In the genomic region with DNA sequence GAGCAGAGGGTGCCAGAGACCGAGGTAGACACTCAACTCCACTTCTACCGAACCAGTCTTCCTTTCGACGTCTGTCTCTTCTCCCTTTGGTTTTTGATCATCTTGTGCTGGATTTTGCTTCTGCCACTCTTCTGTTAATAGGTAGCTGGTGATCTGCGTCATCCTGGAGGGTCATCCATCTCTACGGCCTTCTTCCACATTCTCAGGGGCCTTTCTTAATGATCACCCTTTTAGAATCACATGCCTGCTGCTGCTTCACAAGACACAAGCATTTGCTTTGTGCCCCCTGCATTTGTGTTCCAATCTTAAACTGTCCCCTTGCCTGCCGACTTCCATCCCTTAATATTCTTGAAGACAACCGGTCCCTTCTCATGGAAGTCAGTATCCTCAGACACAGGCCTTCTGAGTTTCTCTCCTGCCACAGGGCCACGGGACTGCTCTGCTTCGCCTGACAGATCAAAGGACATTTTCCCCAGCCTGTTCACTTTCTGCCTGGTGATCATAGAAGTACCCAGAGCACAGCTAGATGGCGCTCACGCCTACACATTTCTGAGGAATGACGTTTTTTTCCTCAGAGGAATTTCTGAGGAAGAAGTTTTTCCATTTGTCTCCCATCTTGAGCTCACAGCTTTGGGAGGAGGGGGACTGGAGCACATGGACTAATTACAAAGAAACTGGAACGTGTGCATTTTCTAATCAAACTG, we compare ENCODE assay signal across 8 mouse cellular contexts.
DNase-seq lines count a peak whose midpoint lies in the region; ATAC-seq lines count a peak whose summit lies in the region.

No protein-coding gene starts in this region.

- DNase-seq in CD4-positive, CD25-positive, alpha-beta regulatory T cell, adult 2 months (ENCODE audit: low read depth, low spot score) = peak; percentile 45
- peak; percentile 62 for DNase-seq in Muller cell, postnatal 12 days (ENCODE audit: inconsistent ontology term)
- peak; percentile 40 to 71 for DNase-seq in cerebellum, postnatal 4 days (ENCODE audit: low spot score in 2 of 2)
- peak; percentile 26 to 32 for DNase-seq in gastrocnemius, adult 8-10 months (ENCODE audit: low spot score in 2 of 2)
- DNase-seq in right cerebral cortex, postnatal 10 days (ENCODE audit: low spot score in 2 of 2) = peak; percentile 55 to 79

- H3K4me2 ChIP-seq in intestine, embryonic 16.5 days (ENCODE audit: low read depth, low read length) = peak overlapping the region; percentile 28; the same call in 1 of the 2 replicates
- H3K4me2 ChIP-seq in limb, embryonic 15.5 days = no peak overlapping the region

- H3K36me3 ChIP-seq in intestine, embryonic 16.5 days (ENCODE audit: control insufficient read depth, insufficient read depth, low read length) = no peaks in the 10 kb centered on the region
- H3K36me3 ChIP-seq in limb, embryonic 15.5 days = no peaks in the 10 kb centered on the region

- H3K9ac ChIP-seq in intestine, embryonic 16.5 days (ENCODE audit: low read depth, low read length) = no peak overlapping the region
- H3K9ac ChIP-seq in limb, embryonic 15.5 days = no peak overlapping the region

- peak; percentile 74 for ATAC-seq in intestine, embryonic 16.5 days
- no peak for ATAC-seq in limb, embryonic 15.5 days (ENCODE audit: insufficient number of reproducible peaks, low FRiP score, low TSS enrichment, low read depth)
- no peak for ATAC-seq in inflammation-experienced regulatory T-cells, adult 6 months

- no peaks in the 10 kb centered on the region for H3K27me3 ChIP-seq in intestine, embryonic 16.5 days (replicated peaks; ENCODE audit: control insufficient read depth, insufficient read depth, low read length)
- H3K27me3 ChIP-seq in limb, embryonic 15.5 days = no peaks in the 10 kb centered on the region

- 0 out of 2 replicates have a peak, but pooled peaks cover 3% of the 10 kb centered on the region for H3K4me1 ChIP-seq in intestine, embryonic 16.5 days (ENCODE audit: control insufficient read depth, insufficient read depth, low read length)
- H3K4me1 ChIP-seq in limb, embryonic 15.5 days = peaks cover 46% of the 10 kb centered on the region

- no peak overlapping the region for H3K4me3 ChIP-seq in intestine, embryonic 16.5 days (ENCODE audit: low read length)
- no peak overlapping the region for H3K4me3 ChIP-seq in limb, embryonic 15.5 days

- H3K9me3 ChIP-seq in intestine, embryonic 16.5 days (ENCODE audit: control insufficient read depth, low read length) = no peaks in the 10 kb centered on the region
- no peaks in the 10 kb centered on the region for H3K9me3 ChIP-seq in limb, embryonic 15.5 days

- no peak overlapping the region for H3K27ac ChIP-seq in intestine, embryonic 16.5 days (ENCODE audit: low read length)
- 0 out of 2 replicates have a peak overlapping the region, but pooled peaks have one; percentile 8 for H3K27ac ChIP-seq in limb, embryonic 15.5 days

- WGBS in intestine, embryonic 16.5 days = 33% methylated on average over 14 of the region's 14 CpGs
- WGBS in limb, embryonic 15.5 days = 27% methylated on average over 14 of the region's 14 CpGs
